8 mouse cellular contexts compared by ENCODE assay signal in the genomic region with DNA sequence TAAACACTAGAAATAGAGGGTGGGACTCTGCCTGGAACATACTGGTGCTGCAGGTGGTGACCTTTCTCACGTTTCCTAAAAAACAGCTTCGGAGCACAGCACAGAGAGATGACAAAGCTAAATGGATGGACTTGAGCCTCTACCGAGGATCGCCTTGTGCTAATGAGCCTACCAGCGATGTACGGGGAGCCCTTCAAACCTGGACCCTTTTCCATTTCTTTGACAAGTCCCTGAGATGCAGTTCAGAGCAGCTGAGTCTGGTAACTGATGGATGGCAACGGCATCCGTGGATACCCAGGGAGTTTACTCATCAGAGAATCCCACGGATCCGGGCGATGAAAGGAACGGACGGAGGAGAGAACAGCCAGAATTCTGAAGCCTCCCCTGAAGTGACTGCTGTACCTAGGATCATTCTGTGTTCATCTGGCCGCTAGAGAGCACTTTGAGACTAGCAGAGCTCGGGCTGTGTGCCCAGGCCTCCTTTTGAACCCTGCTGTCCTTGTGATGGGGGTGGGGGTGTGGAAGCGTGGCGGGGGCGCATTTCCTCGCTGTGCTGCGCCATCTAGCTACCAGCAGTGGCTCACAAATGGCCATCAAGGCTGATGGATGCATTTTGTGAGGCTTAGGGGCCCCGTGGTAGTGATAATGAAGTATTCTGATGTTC. TPM values are rescaled to one million over a fixed set of nuclear protein-coding genes. Genes with fewer than 3 reads are reported as not detected.
DNase-seq lines count a peak whose midpoint lies in the region; ATAC-seq lines count a peak whose summit lies in the region.

No protein-coding gene starts in this region.

- no peaks in the 10 kb centered on the region for H3K27me3 ChIP-seq in hindbrain, embryonic 16.5 days (replicated peaks; ENCODE audit: control insufficient read depth, insufficient read depth, low read length)

- H3K27ac ChIP-seq in hindbrain, embryonic 16.5 days (ENCODE audit: low read depth, low read length) = peak overlapping the region; percentile 48

- peak; percentile 72 for DNase-seq in adrenal gland, postnatal 25 days
- DNase-seq in embryo, embryonic 10.5 days (ENCODE audit: low spot score) = peak; percentile 88
- peak; percentile 70 for DNase-seq in gastrocnemius, postnatal 14 days
- DNase-seq in left cerebral cortex, adult 11 months (ENCODE audit: low spot score) = peak; percentile 73
- peak; percentile 14 for DNase-seq in lung, postnatal 25 days (ENCODE audit: low spot score)
- peak; percentile 90 for DNase-seq in right cerebral cortex, postnatal 10 days (ENCODE audit: low spot score in 2 of 2)
- DNase-seq in spleen, adult 12 weeks (ENCODE audit: low spot score) = no peak

- intact Hi-C loops in gastrocnemius, postnatal 14 days (cut with DNase I; ENCODE audit: low total_unique reads) = no loop called here

- peak overlapping the region; percentile 54 for H3K4me2 ChIP-seq in hindbrain, embryonic 16.5 days (ENCODE audit: low read length)

- H3K9ac ChIP-seq in hindbrain, embryonic 16.5 days (ENCODE audit: low read depth, low read length) = peak overlapping the region; percentile 51

- peak overlapping the region; percentile 26 for H3K4me3 ChIP-seq in hindbrain, embryonic 16.5 days (ENCODE audit: low read length)

- H3K4me1 ChIP-seq in hindbrain, embryonic 16.5 days (ENCODE audit: control insufficient read depth, insufficient read depth, low read depth, low read length) = peaks cover 9% of the 10 kb centered on the region

- peak; percentile 96 for ATAC-seq in hindbrain, embryonic 16.5 days

- 4% methylated on average over 21 of the region's 21 CpGs for WGBS in hindbrain, embryonic 16.5 days

- H3K9me3 ChIP-seq in hindbrain, embryonic 16.5 days (ENCODE audit: control insufficient read depth, low read length) = no peaks in the 10 kb centered on the region

- no peaks in the 10 kb centered on the region for H3K36me3 ChIP-seq in hindbrain, embryonic 16.5 days (ENCODE audit: control insufficient read depth, insufficient read depth, low read length)

RNA-seq across cellular contexts. Expression of a gene that starts 1.6 kb away (rescaled TPM):
- total RNA-seq in adrenal gland, postnatal 25 days (2021) = 6.1 and 6.5 TPM in 2 replicates
- total RNA-seq in gastrocnemius, postnatal 14 days (2021) = 1 to 10 TPM; 1.5 to 3.4 TPM
- 14.7 and 16.4 TPM in 2 replicates for polyA plus RNA-seq in hindbrain, embryonic 16.5 days (2015; fragmentation: Nextera tagmentation; extraction: Ambion mirVana)
